Mouse (Mus musculus): Measurements from ENCODE around the gene Srd5a1. TPM values are rescaled to one million over a fixed set of nuclear protein-coding genes. Genes with fewer than 3 reads are reported as not detected.
"Not testable (repeated sequence)": the region's sequence is repeated elsewhere in the genome, so short reads cannot be mapped to it uniquely, and the experiment has no call there.

The Srd5a1 gene
- polyA plus RNA-seq, 1 experiment from 2014 or later = 21.5 TPM

DNA sequence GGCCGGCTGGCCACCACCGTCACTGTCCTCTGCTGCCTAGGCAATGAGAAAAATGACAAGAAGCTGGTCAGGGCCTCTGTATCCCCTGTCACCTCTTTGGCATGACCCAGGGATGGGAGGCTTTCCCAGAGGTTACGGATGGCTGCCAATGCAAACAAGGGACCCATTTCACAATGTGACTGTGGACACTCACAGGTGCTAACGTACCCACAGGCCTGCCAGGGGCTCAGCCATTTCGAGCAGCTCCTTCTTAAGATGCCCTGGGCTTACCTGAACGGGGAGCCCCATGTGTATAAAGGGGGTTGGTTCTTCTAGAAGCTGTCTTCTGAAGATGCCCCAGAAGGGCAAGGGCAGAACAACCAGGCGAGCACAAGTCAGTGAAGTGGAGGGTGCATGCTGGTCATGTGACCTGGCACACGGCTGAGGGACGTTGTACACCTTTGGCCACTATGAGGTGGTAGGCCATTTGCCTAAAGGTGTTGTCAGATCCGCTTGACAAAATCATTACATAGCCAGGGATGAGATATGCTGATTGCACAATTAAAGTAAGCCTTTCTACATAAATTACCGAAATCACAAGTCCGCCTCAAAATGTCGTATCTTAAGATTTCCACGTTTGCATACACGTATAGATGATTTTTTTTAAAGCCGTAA lies 33.9 kb downstream of the Srd5a1 start:
- Histone ChIP-seq H3K9me3 (ENCODE audit: control insufficient read depth, low read length) (no peaks in the 10 kb centered on the region), H3K4me3 (ENCODE audit: low read depth, low read length) (no peak overlapping the region), H3K4me1 (replicated peaks; ENCODE audit: control insufficient read depth, insufficient read depth, low read length) (no peaks in the 10 kb centered on the region), H3K4me2 (replicated peaks; ENCODE audit: low read depth, low read length) (no peak overlapping the region), H3K27ac (ENCODE audit: low read depth, low read length) (no peak overlapping the region), H3K9ac (ENCODE audit: low read depth, low read length) (no peak overlapping the region), H3K27me3 (ENCODE audit: control insufficient read depth, insufficient read depth, low read length) (no peaks in the 10 kb centered on the region), H3K36me3 (ENCODE audit: control insufficient read depth, insufficient read depth, low read length) (no peaks in the 10 kb centered on the region)
- ATAC-seq (ENCODE audit: low FRiP score) = no peak
- no peak for DNase-seq (ENCODE audit: low spot score)
- WGBS = 87% methylated on average over 16 of the region's 16 CpGs

DNA sequence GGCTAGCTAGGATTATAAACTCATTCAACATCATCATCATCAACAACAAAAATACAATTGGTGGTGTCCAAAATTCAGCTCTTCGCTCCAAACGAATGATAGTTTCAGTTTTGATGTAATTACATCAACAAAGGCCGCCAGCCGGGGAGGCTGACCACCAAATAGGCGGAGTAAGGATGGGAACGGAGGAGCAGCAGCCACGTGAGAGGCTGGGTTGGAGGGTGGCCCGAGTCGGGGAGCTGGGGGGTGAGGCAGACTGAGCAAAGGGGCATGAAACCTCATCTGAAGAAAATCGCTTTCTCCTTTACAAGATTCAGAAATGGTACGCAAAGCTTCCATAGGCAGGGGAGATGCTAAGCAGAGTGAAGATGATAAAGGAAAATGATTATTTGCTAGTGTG lies 34.6 kb downstream of the Srd5a1 start:
- Histone ChIP-seq H3K36me3 (ENCODE audit: control insufficient read depth, insufficient read depth, low read length) (no peaks in the 10 kb centered on the region), H3K27ac (ENCODE audit: low read depth, low read length) (no peak overlapping the region), H3K4me3 (ENCODE audit: low read depth, low read length) (no peak overlapping the region), H3K9ac (ENCODE audit: low read depth, low read length) (no peak overlapping the region), H3K4me2 (replicated peaks; ENCODE audit: low read depth, low read length) (no peak overlapping the region), H3K4me1 (replicated peaks; ENCODE audit: control insufficient read depth, insufficient read depth, low read length) (no peaks in the 10 kb centered on the region), H3K27me3 (ENCODE audit: control insufficient read depth, insufficient read depth, low read length) (no peaks in the 10 kb centered on the region), H3K9me3 (ENCODE audit: control insufficient read depth, low read length) (no peaks in the 10 kb centered on the region)
- ATAC-seq (ENCODE audit: low FRiP score) = no peak
- DNase-seq (ENCODE audit: low spot score) = no peak
- 66% methylated on average over 11 of the region's 11 CpGs for WGBS

DNA sequence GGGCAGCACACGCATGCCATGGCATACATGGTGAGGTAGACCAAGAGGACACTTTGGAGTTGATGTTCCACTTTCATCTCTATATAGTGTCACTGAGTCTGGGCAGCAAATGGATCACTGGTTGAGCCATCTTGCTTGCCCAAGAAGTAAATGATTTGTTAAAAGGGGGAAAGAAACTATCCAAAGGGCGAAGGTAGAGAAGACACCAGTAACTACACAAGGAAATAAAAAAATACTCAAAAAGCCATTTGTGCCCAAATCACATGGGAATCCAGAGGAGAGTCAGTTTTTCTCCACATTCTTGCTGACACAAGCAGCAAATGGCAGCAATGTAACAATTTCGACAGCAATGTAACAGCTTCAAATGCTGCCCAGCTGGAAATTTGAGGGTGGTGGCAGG lies 38.6 kb downstream of the Srd5a1 start:
- Histone ChIP-seq H3K36me3 (ENCODE audit: control insufficient read depth, insufficient read depth, low read length) (no peaks in the 10 kb centered on the region), H3K9ac (ENCODE audit: low read depth, low read length) (no peak overlapping the region), H3K4me3 (ENCODE audit: low read depth, low read length) (no peak overlapping the region), H3K4me1 (replicated peaks; ENCODE audit: control insufficient read depth, insufficient read depth, low read length) (no peaks in the 10 kb centered on the region), H3K4me2 (replicated peaks; ENCODE audit: low read depth, low read length) (no peak overlapping the region), H3K27ac (ENCODE audit: low read depth, low read length) (no peak overlapping the region), H3K9me3 (ENCODE audit: control insufficient read depth, low read length) (no peaks in the 10 kb centered on the region), H3K27me3 (ENCODE audit: control insufficient read depth, insufficient read depth, low read length) (no peaks in the 10 kb centered on the region)
- WGBS = 88% methylated on average over 3 of the region's 3 CpGs
- no peak for DNase-seq (ENCODE audit: low spot score)
- no peak for ATAC-seq (ENCODE audit: low FRiP score)

DNA sequence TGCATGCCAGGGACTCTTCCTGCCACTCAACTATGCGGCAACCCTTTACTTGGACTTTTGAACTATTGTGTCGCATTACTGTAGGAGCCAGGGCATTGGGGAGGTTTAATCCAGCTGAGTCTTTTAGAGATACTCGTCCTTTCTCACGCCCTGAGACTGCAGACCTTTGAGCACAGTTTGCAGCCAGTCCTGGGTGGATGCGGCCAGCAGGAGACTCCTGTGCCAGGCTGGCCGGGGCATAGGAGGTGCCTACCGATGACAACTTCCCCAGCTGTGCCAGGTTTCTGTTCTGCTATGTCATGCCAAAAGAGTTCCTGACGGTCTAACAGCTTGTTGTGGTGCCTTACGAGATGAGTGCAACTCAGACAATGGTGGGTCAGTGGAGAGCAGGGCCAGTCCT lies 42.0 kb downstream of the Srd5a1 start:
- H3K4me3 ChIP-seq (ENCODE audit: low read depth, low read length) = no peak overlapping the region
- H3K27ac ChIP-seq (ENCODE audit: low read depth, low read length) = no peak overlapping the region
- WGBS = 87% methylated on average over 9 of the region's 9 CpGs
- H3K9ac ChIP-seq (ENCODE audit: low read depth, low read length) = no peak overlapping the region
- DNase-seq (ENCODE audit: low spot score) (no peak), ATAC-seq (ENCODE audit: low FRiP score) (no peak)
- no peaks in the 10 kb centered on the region for H3K27me3 ChIP-seq (ENCODE audit: control insufficient read depth, insufficient read depth, low read length)
- no peaks in the 10 kb centered on the region for H3K4me1 ChIP-seq (replicated peaks; ENCODE audit: control insufficient read depth, insufficient read depth, low read length)
- H3K4me2 ChIP-seq (replicated peaks; ENCODE audit: low read depth, low read length) = no peak overlapping the region
- H3K36me3 ChIP-seq (ENCODE audit: control insufficient read depth, insufficient read depth, low read length) = no peaks in the 10 kb centered on the region
- no peaks in the 10 kb centered on the region for H3K9me3 ChIP-seq (ENCODE audit: control insufficient read depth, low read length)

DNA sequence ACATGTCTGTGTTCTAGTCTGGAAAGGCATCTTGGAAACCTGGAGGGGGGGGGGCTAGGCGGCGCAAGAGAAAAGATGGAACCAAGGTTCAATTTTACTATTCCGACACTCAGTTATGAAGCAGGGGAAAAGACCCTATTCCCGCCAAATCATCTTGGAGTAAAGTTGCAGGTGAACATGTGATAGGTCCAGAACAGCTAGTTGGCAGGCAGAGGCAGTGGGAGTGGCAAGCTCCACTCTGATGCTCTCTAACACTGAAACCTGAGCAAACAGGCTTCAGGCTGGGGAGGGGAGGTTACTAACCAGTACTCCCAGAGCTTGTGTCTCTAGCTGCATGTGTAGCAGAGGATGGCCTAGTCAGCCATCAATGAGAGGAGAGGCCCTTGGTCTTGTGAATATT lies 45.8 kb downstream of the Srd5a1 start:
- ATAC-seq (ENCODE audit: low FRiP score); H3K4me3 ChIP-seq (ENCODE audit: low read depth, low read length); H3K9me3 ChIP-seq (ENCODE audit: control insufficient read depth, low read length); H3K36me3 ChIP-seq (ENCODE audit: control insufficient read depth, insufficient read depth, low read length); H3K27me3 ChIP-seq (ENCODE audit: control insufficient read depth, insufficient read depth, low read length); H3K9ac ChIP-seq (ENCODE audit: low read depth, low read length); H3K27ac ChIP-seq (ENCODE audit: low read depth, low read length); H3K4me2 ChIP-seq (replicated peaks; ENCODE audit: low read depth, low read length); H3K4me1 ChIP-seq (replicated peaks; ENCODE audit: control insufficient read depth, insufficient read depth, low read length); DNase-seq (ENCODE audit: low spot score): not testable (repeated sequence)
- WGBS = 93% methylated on average over 4 of the region's 4 CpGs

DNA sequence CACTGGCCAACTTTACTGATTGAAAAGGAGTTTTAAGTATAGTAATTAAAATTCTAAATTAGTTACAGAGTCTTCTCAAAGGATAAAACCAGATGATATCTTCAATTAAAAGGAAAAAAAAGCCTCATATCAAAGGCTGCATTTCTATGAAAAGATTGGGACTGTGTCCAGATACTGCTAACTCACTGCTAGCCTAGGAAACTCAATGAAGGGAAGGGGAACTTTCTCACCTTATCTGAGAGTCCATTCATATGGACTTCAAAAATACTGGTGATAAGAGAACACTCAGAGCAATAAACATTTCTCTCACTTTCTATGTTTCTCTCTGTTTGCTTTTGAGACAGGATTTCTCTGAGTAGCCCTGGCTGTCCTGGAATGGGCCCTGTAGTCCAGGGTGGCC lies 46.7 kb downstream of the Srd5a1 start:
- ATAC-seq (ENCODE audit: low FRiP score) (no peak), DNase-seq (ENCODE audit: low spot score) (no peak)
- Histone ChIP-seq H3K4me3 (ENCODE audit: low read depth, low read length) (no peak overlapping the region), H3K9ac (ENCODE audit: low read depth, low read length) (no peak overlapping the region), H3K36me3 (ENCODE audit: control insufficient read depth, insufficient read depth, low read length) (no peaks in the 10 kb centered on the region), H3K27me3 (ENCODE audit: control insufficient read depth, insufficient read depth, low read length) (no peaks in the 10 kb centered on the region), H3K27ac (ENCODE audit: low read depth, low read length) (no peak overlapping the region), H3K9me3 (ENCODE audit: control insufficient read depth, low read length) (no peaks in the 10 kb centered on the region), H3K4me1 (replicated peaks; ENCODE audit: control insufficient read depth, insufficient read depth, low read length) (no peaks in the 10 kb centered on the region), H3K4me2 (replicated peaks; ENCODE audit: low read depth, low read length) (no peak overlapping the region)

DNA sequence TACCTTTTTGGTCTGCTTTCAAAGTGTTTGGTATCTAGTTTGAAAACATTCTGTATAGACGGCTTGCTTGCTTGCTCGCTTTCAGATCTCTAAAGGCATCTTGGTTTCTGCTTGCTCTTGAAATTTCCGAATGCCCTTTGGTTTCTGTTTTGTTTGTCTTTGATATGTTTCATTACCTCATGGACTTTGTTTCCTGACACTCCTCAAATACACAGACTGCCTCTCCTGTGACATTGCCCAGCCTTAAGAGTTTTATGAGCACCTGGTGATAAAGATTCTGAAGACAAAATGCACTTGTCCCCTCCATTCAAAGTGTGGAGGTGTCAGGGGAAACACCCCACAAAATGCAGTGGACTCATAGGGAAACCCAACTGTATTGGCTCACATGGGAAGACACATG lies 47.3 kb downstream of the Srd5a1 start:
- DNase-seq (ENCODE audit: low spot score) (no peak), ATAC-seq (ENCODE audit: low FRiP score) (no peak)
- Histone ChIP-seq H3K4me3 (ENCODE audit: low read depth, low read length) (no peak overlapping the region), H3K9me3 (ENCODE audit: control insufficient read depth, low read length) (no peaks in the 10 kb centered on the region), H3K4me2 (replicated peaks; ENCODE audit: low read depth, low read length) (no peak overlapping the region), H3K27me3 (ENCODE audit: control insufficient read depth, insufficient read depth, low read length) (no peaks in the 10 kb centered on the region), H3K4me1 (replicated peaks; ENCODE audit: control insufficient read depth, insufficient read depth, low read length) (no peaks in the 10 kb centered on the region), H3K27ac (ENCODE audit: low read depth, low read length) (no peak overlapping the region), H3K36me3 (ENCODE audit: control insufficient read depth, insufficient read depth, low read length) (no peaks in the 10 kb centered on the region), H3K9ac (ENCODE audit: low read depth, low read length) (no peak overlapping the region)
- 86% methylated on average over 3 of the region's 3 CpGs for WGBS

DNA sequence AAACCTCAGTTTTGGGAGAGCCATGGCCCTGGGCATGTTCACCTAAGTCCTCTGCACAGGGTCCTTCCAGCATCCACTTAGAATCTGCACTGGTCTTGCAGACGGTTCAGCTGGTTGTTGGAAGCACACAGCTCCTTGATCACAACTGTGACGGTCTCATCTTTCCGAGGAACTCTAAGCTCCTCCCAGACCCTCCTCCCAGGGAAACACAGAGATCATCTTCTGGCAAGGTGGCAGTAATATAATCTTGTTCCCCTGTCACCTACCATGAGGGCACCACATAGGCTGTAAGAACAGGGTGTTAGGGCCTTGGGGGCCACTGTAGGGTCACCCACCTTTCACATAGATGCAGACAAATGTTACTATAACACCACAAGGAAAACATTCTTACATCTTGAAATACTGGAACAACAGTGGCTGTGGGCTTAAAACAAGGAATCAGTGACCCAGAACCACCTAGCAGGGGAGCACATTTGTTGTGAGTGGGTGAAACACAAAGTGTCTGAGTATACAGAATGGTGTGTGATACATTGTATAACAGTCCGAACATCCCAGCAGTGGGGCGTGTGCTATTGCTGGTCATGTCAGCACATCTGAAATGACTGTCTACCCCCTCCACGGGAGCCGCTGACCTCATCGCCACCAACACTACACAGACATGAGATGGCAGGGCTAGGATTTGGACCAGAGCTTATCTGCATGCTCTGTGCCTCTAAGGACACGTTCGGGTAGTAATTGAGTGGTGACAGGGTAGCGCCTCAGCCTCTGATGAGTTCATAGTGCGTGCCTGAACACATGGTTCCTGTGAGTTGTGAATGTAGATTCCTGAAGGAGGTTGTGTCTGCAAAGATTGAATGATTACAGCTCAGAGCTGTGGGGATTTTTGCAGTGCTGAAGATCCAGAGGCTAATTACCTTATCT lies 48.3 kb downstream of the Srd5a1 start:
- Histone ChIP-seq H3K27me3 (ENCODE audit: control insufficient read depth, insufficient read depth, low read length) (no peaks in the 10 kb centered on the region), H3K9ac (ENCODE audit: low read depth, low read length) (no peak overlapping the region), H3K4me2 (replicated peaks; ENCODE audit: low read depth, low read length) (no peak overlapping the region), H3K4me3 (ENCODE audit: low read depth, low read length) (no peak overlapping the region), H3K9me3 (ENCODE audit: control insufficient read depth, low read length) (no peaks in the 10 kb centered on the region), H3K27ac (ENCODE audit: low read depth, low read length) (no peak overlapping the region), H3K36me3 (ENCODE audit: control insufficient read depth, insufficient read depth, low read length) (no peaks in the 10 kb centered on the region), H3K4me1 (replicated peaks; ENCODE audit: control insufficient read depth, insufficient read depth, low read length) (no peaks in the 10 kb centered on the region)
- DNase-seq (ENCODE audit: low spot score) (no peak), ATAC-seq (ENCODE audit: low FRiP score) (no peak)
- WGBS = 71% methylated on average over 12 of the region's 12 CpGs

DNA sequence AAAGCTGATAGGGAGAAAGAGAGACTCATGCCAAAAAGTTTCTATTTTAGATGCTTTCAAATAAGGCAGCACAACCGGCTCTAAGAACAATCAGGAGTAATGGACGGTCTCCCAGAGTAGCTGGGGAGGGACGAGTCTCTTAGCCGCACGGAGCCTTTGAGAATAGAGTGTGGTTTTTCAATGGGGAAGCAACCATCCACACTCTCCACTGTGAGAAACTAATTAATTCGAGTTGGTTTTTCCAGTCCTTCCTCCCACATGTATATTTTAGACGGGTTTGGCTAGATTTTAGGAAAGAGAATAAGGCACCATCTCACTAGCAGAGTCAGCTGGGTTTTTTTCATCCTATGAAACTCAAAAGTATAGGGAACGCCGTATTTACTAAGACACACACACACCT lies 49.2 kb downstream of the Srd5a1 start:
- H3K27ac ChIP-seq (ENCODE audit: low read depth, low read length) = no peak overlapping the region
- no peak for ATAC-seq (ENCODE audit: low FRiP score)
- no peaks in the 10 kb centered on the region for H3K27me3 ChIP-seq (ENCODE audit: control insufficient read depth, insufficient read depth, low read length)
- 83% methylated on average over 9 of the region's 9 CpGs for WGBS
- H3K9me3 ChIP-seq (ENCODE audit: control insufficient read depth, low read length) = no peaks in the 10 kb centered on the region
- no peak overlapping the region for H3K9ac ChIP-seq (ENCODE audit: low read depth, low read length)
- no peak for DNase-seq (ENCODE audit: low spot score)
- no peaks in the 10 kb centered on the region for H3K4me1 ChIP-seq (replicated peaks; ENCODE audit: control insufficient read depth, insufficient read depth, low read length)
- no peak overlapping the region for H3K4me3 ChIP-seq (ENCODE audit: low read depth, low read length)
- no peak overlapping the region for H3K4me2 ChIP-seq (replicated peaks; ENCODE audit: low read depth, low read length)
- H3K36me3 ChIP-seq (ENCODE audit: control insufficient read depth, insufficient read depth, low read length) = no peaks in the 10 kb centered on the region
